Mouse (Mus musculus) spleen, adult 2 months (tissue): ENCODE measurements around the gene Cdkl1.

Experiments used
- CTCF ChIP-seq: fragments of 200-500 bp; IDR thresholded peaks from 2 replicates; pipeline ENCODE4 v1.5.1; 2011; ENCODE audit warnings: mild to moderate bottlenecking, inconsistent platforms; ENCODE audit not compliant: insufficient read depth, insufficient read length, insufficient replicate concordance; ENCODE audit errors: extremely low read depth
- POLR2A ChIP-seq: fragments of 200-500 bp; IDR thresholded peaks from 2 replicates; pipeline ENCODE4 v1.6.1; 2011; ENCODE audit warnings: low read depth, low read length, inconsistent platforms

DNA sequence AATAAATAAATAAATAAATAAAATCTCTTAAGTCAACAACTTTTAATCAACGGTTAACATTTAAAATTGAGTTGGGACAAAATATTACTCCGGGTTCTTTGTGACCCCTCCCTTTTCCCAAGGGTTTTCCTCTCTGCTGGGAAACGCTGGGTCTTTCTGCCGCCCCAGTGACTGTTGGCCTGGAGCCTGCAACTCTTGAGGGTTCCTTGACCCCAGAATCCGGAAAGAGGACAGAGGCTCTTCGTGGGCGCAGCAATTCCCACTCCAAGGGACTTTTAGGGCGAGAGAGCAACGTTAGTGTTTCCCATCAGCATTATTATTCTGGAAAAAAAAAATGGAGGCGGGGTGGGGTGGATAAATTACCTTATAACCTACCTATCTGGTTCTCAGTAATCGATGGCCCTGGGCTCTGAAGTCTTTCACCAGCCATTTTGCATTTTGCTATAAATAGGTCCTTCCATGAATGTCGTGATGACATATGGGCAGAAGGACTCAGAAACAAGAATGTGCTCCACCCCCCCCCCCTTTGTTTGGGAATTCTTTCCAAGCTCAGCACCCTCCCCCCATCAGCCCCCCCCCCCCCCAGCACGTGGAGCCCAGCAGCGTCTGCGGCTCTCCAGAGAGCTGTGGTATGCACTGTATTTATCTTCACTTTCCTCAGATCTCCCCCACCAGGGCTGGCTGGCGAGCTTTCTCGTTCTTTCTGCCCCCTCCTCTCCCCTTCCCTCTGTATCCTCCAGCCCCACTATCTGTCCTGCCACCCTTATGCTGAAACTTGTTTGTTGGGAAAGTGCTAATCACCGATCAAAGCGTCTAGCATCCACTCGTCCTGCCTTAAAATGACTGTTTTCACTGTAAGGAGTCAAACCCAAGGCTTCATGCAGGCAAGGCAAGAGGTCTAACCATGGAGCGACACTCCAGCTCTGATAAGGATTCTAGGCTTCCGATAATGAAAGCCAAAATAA is 32.6 kb downstream of the Cdkl1 start:
- TF ChIP-seq POLR2A (no peak), CTCF (no peak)
